Mouse (Mus musculus): ENCODE results near the gene Edem3. TPM values are rescaled to one million over a fixed set of nuclear protein-coding genes. Genes with fewer than 3 reads are reported as not detected.
A peak's percentile ranks its signal among the peaks of the same experiment; 100 is the strongest.

The Edem3 gene
- polyA plus RNA-seq, 1 experiment = 3.6 TPM

DNA sequence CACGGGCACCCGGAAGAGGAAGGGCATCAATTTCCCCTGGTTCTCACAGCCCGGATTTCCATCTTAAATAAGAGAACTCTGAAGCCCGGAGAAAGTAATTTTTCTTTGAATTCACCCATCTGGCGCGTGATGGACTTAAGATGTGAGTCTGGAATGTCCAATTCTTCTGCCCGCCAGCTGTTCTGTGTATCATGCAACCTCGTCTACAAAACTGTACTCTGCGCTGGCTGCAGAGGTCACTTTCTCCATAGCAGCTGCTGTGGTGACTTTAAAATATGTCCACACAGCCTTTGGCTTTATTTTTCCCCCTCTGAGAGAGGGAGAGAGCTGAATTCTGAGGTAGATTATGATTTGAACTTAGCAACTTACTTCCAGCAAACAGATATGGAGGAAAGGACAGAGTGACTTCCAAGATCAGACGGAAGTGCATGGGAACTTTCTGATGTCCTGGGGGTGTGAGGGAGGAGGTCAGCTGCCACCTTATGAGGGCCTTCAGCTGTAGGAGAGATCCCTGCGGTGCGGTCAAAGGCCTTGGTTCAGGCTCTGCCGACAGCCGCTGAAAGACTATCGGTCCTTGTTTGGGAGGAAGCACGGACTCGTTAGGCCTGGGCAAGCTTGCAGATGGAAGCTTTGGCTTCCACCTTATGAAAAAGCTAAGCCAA, 108.1 kb downstream of the Edem3 start:
- Histone ChIP-seq H3K27ac (ENCODE audit: control insufficient read depth, insufficient read depth, low read depth, low read length) (no peak overlapping the region), H3K36me3 (ENCODE audit: control insufficient read depth, insufficient read depth, low read length) (no peaks in the 10 kb centered on the region), H3K4me1 (ENCODE audit: control insufficient read depth, insufficient read depth, low read length) (peaks cover 10% of the 10 kb centered on the region), H3K27me3 (ENCODE audit: control insufficient read depth, insufficient read depth, low read length) (no peaks in the 10 kb centered on the region), H3K4me3 (ENCODE audit: control insufficient read depth, low read depth, low read length) (peak overlapping the region; percentile 25)
- no peak for TF ChIP-seq POLR2A (IDR thresholded peaks at IDR 0.05; ENCODE audit: control insufficient read depth, low read depth, low read length)
- no peak for TF ChIP-seq CTCF (IDR thresholded peaks at IDR 0.05; ENCODE audit: control insufficient read depth, insufficient read depth, insufficient replicate concordance, low read depth, low read length)

DNA sequence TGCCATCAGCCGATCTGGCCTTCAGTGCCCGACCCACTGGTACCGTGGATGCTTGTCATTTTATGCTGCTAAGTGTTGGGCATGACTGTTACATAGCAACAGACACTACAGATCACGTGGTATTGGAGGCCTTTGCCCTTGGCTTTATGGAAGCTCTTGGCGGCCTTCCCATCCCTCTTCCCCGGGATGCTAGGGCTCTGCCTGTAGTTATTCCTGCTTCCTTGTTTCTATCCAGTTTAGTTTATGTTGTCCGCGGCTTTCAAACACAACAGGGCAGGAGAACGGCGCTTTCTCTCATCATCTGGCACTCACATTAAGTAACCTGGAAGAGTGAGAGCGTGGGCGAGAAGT, 108.6 kb downstream of the Edem3 start:
- no peak for TF ChIP-seq CTCF (IDR thresholded peaks at IDR 0.05; ENCODE audit: control insufficient read depth, insufficient read depth, insufficient replicate concordance, low read depth, low read length)
- no peak for TF ChIP-seq POLR2A (IDR thresholded peaks at IDR 0.05; ENCODE audit: control insufficient read depth, low read depth, low read length)

DNA sequence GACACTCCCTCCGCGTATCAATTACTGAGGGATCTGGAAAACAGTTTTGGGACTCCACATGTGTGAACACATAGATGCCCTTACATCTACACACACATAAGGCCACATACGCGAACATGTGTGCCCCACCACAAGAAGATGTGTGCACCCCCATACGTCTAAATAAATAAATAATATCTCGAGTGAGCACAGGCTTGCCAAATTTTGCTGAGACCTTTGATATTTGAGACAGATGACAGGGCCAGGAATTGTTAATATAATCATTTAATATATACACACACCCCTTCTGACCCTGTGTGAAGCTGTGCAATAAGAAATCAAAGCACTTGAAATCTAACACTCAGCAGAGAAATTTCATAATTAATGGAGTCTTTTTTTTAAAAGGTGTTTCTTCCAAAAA, 109.2 kb downstream of the Edem3 start:
- H3K36me3 ChIP-seq (ENCODE audit: control insufficient read depth, insufficient read depth, low read length) = no peaks in the 10 kb centered on the region
- H3K27ac ChIP-seq (ENCODE audit: control insufficient read depth, insufficient read depth, low read depth, low read length) = no peak overlapping the region
- no peak for TF ChIP-seq CTCF (IDR thresholded peaks at IDR 0.05; ENCODE audit: control insufficient read depth, insufficient read depth, insufficient replicate concordance, low read depth, low read length)
- no peak for TF ChIP-seq POLR2A (IDR thresholded peaks at IDR 0.05; ENCODE audit: control insufficient read depth, low read depth, low read length)
- H3K4me1 ChIP-seq (ENCODE audit: control insufficient read depth, insufficient read depth, low read length) = peaks cover 10% of the 10 kb centered on the region
- H3K27me3 ChIP-seq (ENCODE audit: control insufficient read depth, insufficient read depth, low read length) = no peaks in the 10 kb centered on the region
- H3K4me3 ChIP-seq (ENCODE audit: control insufficient read depth, low read depth, low read length) = no peak overlapping the region

More for the DNA sequence above, 108.6 kb downstream of the Edem3 start:
- Histone ChIP-seq H3K36me3 (ENCODE audit: control insufficient read depth, insufficient read depth, low read length) (no peaks in the 10 kb centered on the region), H3K27me3 (ENCODE audit: control insufficient read depth, insufficient read depth, low read length) (no peaks in the 10 kb centered on the region), H3K4me1 (ENCODE audit: control insufficient read depth, insufficient read depth, low read length) (peaks cover 10% of the 10 kb centered on the region), H3K4me3 (ENCODE audit: control insufficient read depth, low read depth, low read length) (peak overlapping the region; percentile 25), H3K27ac (ENCODE audit: control insufficient read depth, insufficient read depth, low read depth, low read length) (no peak overlapping the region)

Other genes starting within 250 kb of the Edem3 start
- gene Fam129a, start 184.2 kb upstream of the Edem3 start, polyA plus RNA-seq (2012; rRNA removed) = 7.8 and 8.8 TPM in 2 replicates

Measured in testis, adult 2 months (tissue).